ENCODE assay signal across 9 mouse cellular contexts in genomic region chr1:153730671-153731070, GRCm38 (mm10). TPM values are rescaled to one million over a fixed set of nuclear protein-coding genes. Genes with fewer than 3 reads are reported as not detected.
DNase-seq lines count a peak whose midpoint lies in the region; ATAC-seq and TF ChIP-seq lines count a peak whose summit lies in the region.
"Had no signal": no experiment of that assay in that cellular context is flagged by ENCODE, and none has a peak within 500 bp of the region (broad histone marks: within the 10 kb centered on the region; RNA-seq: fewer than 3 reads in every experiment).

No protein-coding gene starts in this region.

- no peak overlapping the region for H3K9ac ChIP-seq in hindbrain, postnatal 0 days (replicated peaks; ENCODE audit: low read length)
- H3K9ac ChIP-seq: liver, embryonic 15.5 days had no signal

- H3K4me1 ChIP-seq in hindbrain, postnatal 0 days (ENCODE audit: insufficient read depth, low read length), result no peaks in the 10 kb centered on the region
- H3K4me1 ChIP-seq: liver, embryonic 15.5 days had no signal

- WGBS in hindbrain, postnatal 0 days, result 39% methylated on average over 3 of the region's 3 CpGs

- intact Hi-C loops in gastrocnemius, adult 2 months (cut with DNase I), result no loop called here

- peak overlapping the region; percentile 43; the same call in 1 of the 2 replicates for H3K27ac ChIP-seq in gastrocnemius, adult 2 months
- peak overlapping the region; percentile 1; the same call in 1 of the 2 replicates for H3K27ac ChIP-seq in hindbrain, postnatal 0 days
- H3K27ac ChIP-seq: liver, embryonic 15.5 days had no signal

- H3K9me3 ChIP-seq in hindbrain, postnatal 0 days (ENCODE audit: low read length), result no peaks in the 10 kb centered on the region
- H3K9me3 ChIP-seq: liver, embryonic 15.5 days had no signal

- H3K36me3 ChIP-seq in hindbrain, postnatal 0 days (ENCODE audit: insufficient read depth, low read length), result no peaks in the 10 kb centered on the region
- H3K36me3 ChIP-seq: liver, embryonic 15.5 days had no signal

- H3K27me3 ChIP-seq in hindbrain, postnatal 0 days (ENCODE audit: insufficient read depth, low read length), result no peaks in the 10 kb centered on the region
- H3K27me3 ChIP-seq: liver, embryonic 15.5 days had no signal

- H3K4me2 ChIP-seq in hindbrain, postnatal 0 days (ENCODE audit: low read depth, low read length), result no peak overlapping the region
- H3K4me2 ChIP-seq: liver, embryonic 15.5 days had no signal

- no peak for ATAC-seq in hindbrain, postnatal 0 days
- ATAC-seq in inflammation-experienced regulatory T-cells, adult 6 months, result no peak

- peak; percentile 63 for DNase-seq in gastrocnemius, adult 2 months
- DNase-seq in gastrocnemius, adult 18-20 months (ENCODE audit: low spot score), result no peak
- DNase-seq in NIH3T3 (ENCODE audit: low read depth) (peak; percentile 47), MN1 (ENCODE audit: low spot score) (no peak)
- DNase-seq in heart, adult 11 months, result peak; percentile 99
- peak; percentile 44 for DNase-seq in hindbrain, postnatal 0 days (ENCODE audit: low spot score)
- DNase-seq in spleen, adult 12 weeks (ENCODE audit: low spot score), result no peak

- TF ChIP-seq CTCF in gastrocnemius, adult 2 months (IDR thresholded peaks at IDR 0.05), result no peak
- no peak for TF ChIP-seq CTCF in hindbrain, postnatal 0 days (IDR thresholded peaks at IDR 0.05; ENCODE audit: low read depth)

- no peak overlapping the region for H3K4me3 ChIP-seq in gastrocnemius, adult 2 months
- H3K4me3 ChIP-seq in hindbrain, postnatal 0 days (ENCODE audit: low read length), result no peak overlapping the region
- H3K4me3 ChIP-seq: liver, embryonic 15.5 days had no signal

RNA-seq across cellular contexts. Expression of gene Rgs16, which starts 9.5 kb away (rescaled TPM):
- 1 to 10 TPM in 1 of 2 experiments, under 1 TPM in 1; 0.59 to 1.8 TPM for total RNA-seq in gastrocnemius, adult 2 months (2021)
- under 1 TPM; 0.81 to 0.87 TPM for total RNA-seq in gastrocnemius, adult 18-20 months (2021)
- total RNA-seq in hindbrain, postnatal 0 days (2014; rRNA removed), result 3.8 and 4.3 TPM in 2 replicates
- polyA plus RNA-seq in hindbrain, postnatal 0 days (2015; fragmentation: Nextera tagmentation; extraction: Ambion mirVana), result 5.7 and 6.7 TPM in 2 replicates
- polyA plus RNA-seq in inflammation-experienced regulatory T-cells, adult 6 months (2017; shearing (Covaris generic)), result 10 to 100 TPM; 19.8 to 37.6 (median 35.0) TPM

RNA-seq across cellular contexts. Expression of gene Rnasel, which starts 18.6 kb away (rescaled TPM):
- 1 to 10 TPM in 1 of 2 experiments, under 1 TPM in 1; 0.92 to 1.1 TPM for total RNA-seq in gastrocnemius, adult 2 months (2021)
- 1 to 10 TPM in 1 of 2 experiments, under 1 TPM in 1; 0.87 to 1.5 TPM for total RNA-seq in gastrocnemius, adult 18-20 months (2021)
- 21.6 and 23.3 TPM in 2 replicates for total RNA-seq in hindbrain, postnatal 0 days (2014; rRNA removed)
- 16.8 and 17.1 TPM in 2 replicates for polyA plus RNA-seq in hindbrain, postnatal 0 days (2015; fragmentation: Nextera tagmentation; extraction: Ambion mirVana)
- polyA plus RNA-seq in inflammation-experienced regulatory T-cells, adult 6 months (2017; shearing (Covaris generic)), result 10 to 100 TPM; 38.2 to 49.4 (median 41.8) TPM

Comparison
In these comparisons a context has a peak if more than half of its experiments do, and no peak if none do; other contexts are left out.
1. DNase-seq: peak in gastrocnemius, adult 2 months (single experiment), NIH3T3 (single experiment), heart, adult 11 months (single experiment) and hindbrain, postnatal 0 days (single experiment); none in gastrocnemius, adult 18-20 months (single experiment), spleen, adult 12 weeks (single experiment) and MN1 (single experiment).